Mouse (Mus musculus): ENCODE results near the gene Abcc3. TPM values are rescaled to one million over a fixed set of nuclear protein-coding genes. Genes with fewer than 3 reads are reported as not detected.

Abcc3 gene
- total RNA-seq, 2 experiments from 2014 or later: 2.5 to 3.7 TPM

- DNase-seq (ENCODE audit: low spot score in 2 of 2): peak; percentile 96 to 98
Observed at GRCm38 (mm10) chr11:94327693-94328643, 64.8 kb downstream of the Abcc3 start, which contains the start of gene Ankrd40. Gene Ankrd40, plus strand, starts transcription at chr11:94328001.

- DNase-seq (ENCODE audit: low spot score in 2 of 2): no peak
Observed at GRCm38 (mm10) chr11:94326961-94327411, 65.8 kb downstream of the Abcc3 start.

- DNase-seq (ENCODE audit: low spot score in 2 of 2): no peak
Observed at GRCm38 (mm10) chr11:94324618-94325017, 68.2 kb downstream of the Abcc3 start.

DNA sequence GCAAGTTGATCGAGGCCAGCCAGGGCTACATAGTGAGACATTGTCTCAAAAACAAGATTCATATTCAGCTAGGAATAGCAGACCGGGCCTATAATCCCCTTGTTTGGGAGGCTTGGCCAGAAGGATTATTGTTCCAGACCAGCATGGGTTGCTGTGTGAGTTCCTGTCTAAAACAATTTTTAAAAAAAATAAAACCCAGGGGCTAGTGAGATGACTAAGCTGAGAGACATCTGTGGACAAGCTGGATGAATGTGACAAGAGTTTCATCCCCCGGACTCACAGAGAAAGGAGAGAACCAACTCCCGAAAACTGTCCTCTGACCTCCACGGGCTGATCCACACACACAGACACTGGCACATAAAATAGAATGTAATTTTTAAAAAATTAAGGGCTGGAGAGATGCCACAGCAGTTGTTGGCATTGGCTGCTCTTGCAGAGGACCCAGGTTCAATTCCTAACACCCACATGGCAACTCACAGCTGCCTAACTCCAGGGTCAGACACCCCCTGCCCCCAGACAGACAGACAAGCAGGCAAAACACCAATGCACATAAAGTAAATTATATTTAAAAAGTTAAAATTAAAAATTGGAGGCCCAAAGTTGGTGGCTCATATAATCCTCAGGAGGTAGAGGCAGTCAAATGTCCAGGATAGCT, 69.4 kb downstream of the Abcc3 start:
- no peak for DNase-seq (ENCODE audit: low spot score in 2 of 2)

- no peak for DNase-seq (ENCODE audit: low spot score in 2 of 2)
Observed at GRCm38 (mm10) chr11:94322636-94323035, 70.2 kb downstream of the Abcc3 start.

- peak; percentile 96 to 98 for DNase-seq (ENCODE audit: low spot score in 2 of 2)
Observed at GRCm38 (mm10) chr11:94321931-94322400, 70.8 kb downstream of the Abcc3 start, which contains the start of gene Luc7l3. Gene Luc7l3, minus strand, starts transcription at chr11:94321988.

DNA sequence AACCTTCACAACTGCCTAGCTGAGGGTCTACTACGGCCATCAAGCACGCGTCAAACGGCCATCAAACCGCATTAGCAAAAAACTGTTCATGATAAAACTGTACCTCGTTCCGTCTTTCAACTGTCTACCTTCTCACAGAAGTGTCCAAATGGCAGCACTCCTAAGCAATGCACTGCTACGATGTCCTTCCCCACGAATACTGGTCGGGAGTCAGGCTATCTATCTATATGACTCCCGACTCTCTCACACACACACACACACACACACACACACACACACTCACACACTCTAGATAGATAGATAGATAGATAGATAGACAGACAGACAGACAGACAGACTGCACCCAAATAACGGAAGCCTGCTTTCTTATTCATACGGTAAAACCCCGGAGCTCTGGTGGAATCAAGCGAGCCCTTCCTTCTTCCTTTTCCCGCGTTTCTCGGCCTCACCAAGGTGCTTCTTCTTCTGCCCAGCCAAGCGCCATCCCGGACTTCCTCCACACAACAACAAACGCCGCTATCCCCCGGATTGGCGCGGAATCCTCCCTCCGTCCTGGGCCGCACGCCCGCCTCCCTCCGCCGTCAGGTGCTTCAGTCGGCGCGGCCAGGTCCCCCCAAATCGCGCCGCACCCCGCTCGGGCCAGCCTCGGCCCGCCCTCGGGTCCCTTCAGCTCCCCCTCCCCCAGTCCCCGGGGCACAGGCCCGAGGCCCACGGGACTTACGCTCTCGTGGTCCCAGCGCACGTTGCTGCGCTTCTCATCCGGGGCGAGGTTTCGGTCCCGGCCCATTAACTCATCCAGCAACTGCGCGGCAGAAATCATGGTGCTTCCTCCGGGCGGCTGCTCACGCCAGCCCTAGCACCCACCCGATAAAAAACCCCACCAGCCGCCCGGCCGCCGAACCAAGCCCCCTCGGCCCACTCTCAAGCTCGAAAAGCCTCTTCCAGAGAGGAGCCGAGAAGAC, 71.5 kb downstream of the Abcc3 start:
- DNase-seq (ENCODE audit: low spot score in 2 of 2): peak in 1 of 2 experiments; percentile 40

DNA sequence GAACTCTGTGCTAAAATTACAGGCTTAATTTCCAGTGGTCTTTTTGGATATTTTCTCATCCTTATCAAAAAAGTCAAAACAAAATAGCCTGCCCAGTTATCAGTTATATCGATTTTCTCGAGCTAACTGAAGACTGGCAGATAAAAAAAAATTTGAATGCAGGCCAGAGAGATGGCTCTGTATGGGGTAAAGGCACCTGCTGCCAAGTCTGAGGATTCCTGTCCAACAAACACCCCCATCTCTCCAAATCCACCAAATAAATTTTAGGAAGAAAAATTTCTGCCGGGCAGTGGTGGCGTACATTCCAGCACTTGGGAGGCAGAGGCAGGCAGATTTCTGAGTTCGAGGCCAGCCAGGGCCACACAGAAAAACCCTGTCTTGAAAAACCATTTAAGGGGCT, 74.7 kb downstream of the Abcc3 start:
- no peak for DNase-seq (ENCODE audit: low spot score in 2 of 2)

DNA sequence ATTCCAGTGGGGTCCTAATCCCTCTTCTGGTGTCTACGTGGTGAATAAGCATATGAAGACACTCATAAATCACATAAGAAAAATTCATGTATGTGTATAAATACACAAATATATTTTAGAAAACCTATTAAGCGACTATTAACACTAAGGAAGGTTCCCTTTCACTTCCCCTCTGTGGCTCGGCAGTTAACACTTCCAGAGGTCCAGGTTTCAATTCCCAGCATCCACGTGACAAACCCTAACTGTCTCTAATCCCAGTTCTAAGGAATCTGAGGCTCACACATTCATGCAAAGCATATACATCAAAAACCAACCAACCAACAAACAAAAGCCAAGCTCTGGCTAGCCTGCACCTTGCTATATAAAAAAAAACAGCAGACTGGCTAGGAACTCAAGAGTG, 75.3 kb downstream of the Abcc3 start:
- DNase-seq (ENCODE audit: low spot score in 2 of 2): no peak

DNA sequence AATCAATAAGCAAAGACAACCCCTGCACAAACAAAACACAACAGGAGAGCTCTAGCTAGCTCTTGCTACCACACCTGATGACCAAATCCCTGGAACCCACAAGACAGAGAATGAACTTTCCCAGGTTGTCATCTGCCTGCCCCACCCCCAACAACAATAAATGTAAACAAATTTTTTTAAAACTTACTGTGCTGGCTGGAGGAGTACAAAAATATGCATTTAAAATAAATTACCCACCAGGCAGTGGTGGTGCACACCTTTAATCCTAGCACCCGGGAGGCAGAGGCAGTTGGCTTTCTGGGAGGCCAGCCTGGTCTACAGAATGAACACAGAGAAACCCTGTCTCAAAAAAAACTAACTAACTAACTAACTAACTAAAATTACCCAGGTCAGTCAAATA, 75.8 kb downstream of the Abcc3 start:
- no peak for DNase-seq (ENCODE audit: low spot score in 2 of 2)

DNA sequence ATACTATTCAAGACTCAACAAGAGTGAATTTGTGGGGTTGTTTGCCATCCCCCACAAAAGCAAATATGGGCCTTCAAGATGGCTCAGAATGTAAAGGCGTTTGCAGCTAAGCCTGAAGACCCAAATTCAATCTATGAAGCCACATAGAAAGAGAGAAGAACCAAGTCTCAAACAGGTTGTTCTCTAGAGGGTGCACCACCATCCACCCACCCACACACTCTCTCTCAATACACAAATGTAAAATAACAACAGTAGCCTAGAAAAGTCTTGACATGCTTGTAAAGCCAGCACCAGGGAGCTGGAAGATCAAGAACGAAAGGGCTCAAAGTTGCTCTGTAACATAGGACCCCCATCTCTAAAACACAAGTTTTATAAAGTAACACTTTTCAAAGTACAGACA, 76.3 kb downstream of the Abcc3 start:
- DNase-seq (ENCODE audit: low spot score in 2 of 2): no peak

- no peak for DNase-seq (ENCODE audit: low spot score in 2 of 2)
Observed at GRCm38 (mm10) chr11:94315308-94315707, 77.5 kb downstream of the Abcc3 start.

GRCm38 (mm10) chr11:94314098-94314652, 78.6 kb downstream of the Abcc3 start:
- no peak for DNase-seq (ENCODE audit: low spot score in 2 of 2)

GRCm38 (mm10) chr11:94312733-94313132, 80.1 kb downstream of the Abcc3 start:
- no peak for DNase-seq (ENCODE audit: low spot score in 2 of 2)

GRCm38 (mm10) chr11:94294996-94295845, 97.6 kb downstream of the Abcc3 start:
- no peak for DNase-seq (ENCODE audit: low spot score in 2 of 2)

All from left cerebral cortex, adult 18-20 months (tissue).